Mouse (Mus musculus): ENCODE measurements around the gene Arhgef19.

Gene Arhgef19

DNA sequence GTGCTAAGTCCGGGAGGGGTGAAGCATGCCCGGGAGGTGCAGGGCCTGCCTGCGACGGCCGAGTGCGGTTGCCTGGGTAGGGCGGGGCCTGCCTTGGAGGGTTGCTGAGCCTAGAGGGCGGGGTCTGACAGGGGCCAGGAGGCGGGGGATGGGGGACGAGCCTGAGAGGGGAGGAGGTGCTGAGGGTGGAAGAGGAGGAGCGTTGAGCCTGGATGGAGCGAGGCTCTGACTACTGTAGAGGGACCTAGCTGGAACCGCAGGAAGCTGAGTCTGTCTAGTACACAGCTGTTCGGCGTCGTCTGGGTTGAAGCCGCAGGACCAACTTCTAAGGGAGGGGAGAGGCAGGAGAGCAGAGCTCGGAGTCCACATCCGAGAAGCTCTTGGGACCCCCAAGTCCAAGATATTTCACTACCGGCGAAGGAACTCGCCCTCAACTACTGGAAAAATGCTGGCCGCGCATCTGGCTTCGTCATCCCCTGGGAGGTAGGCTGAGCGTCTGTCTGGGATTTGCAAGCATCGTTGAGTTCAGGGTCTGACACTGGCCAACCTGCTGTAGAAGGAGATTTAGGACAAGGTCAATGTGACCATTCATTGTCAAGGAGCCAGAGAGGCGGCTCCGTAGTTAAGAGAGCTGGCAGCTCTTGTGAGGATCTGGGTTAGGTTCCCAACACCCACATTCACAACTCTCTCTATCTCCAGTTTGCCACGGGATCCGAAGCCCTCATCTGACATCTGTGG is at the start of gene Arhgef19:
TSS of gene Arhgef19 (plus strand) at position 112 of the 738 bp plus-strand sequence.
- peak; percentile 78 to 81 for DNase-seq (ENCODE audit: low spot score in 2 of 2)

DNA sequence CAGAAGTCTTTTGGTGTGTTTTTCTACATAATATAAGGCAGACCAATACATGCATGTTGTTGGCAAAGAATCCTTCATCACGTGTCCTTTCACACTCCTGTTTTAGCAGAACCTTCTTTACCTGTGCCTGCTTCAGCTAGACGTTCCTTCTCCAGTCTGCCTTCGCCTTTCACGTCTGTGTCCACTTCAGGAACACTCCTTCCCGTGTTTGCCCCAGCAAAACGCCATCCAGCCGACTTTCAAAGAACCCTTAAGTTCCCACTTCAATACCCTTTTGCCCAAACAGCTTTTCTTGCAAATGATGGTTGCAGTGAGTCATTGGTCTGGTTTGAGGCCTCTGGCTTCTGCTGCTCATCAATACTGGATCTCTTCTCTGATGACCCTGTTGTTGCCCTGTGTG is 48.0 kb upstream of the Arhgef19 start:
- DNase-seq (ENCODE audit: low spot score in 2 of 2) = no peak

DNA sequence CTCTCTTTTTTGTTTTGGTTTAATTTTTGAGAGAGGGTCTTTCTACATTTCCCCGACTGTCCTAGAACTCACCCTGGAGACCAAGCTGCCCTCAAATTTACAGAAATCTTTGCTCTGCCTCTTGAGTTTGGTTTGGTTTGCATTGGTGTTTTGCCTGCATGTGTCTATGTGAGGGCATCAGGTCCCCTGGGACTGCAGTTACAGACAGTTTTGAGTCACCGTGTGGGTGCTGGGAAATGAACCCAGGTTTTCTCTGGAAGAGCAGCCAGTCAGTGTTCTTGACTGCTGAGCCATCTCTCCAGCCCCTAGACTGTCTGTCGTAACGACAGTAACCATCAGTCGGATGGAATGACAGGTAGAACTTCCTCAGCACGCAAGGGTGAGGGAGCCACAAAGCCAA is 44.7 kb upstream of the Arhgef19 start:
- no peak for DNase-seq (ENCODE audit: low spot score in 2 of 2)

DNA sequence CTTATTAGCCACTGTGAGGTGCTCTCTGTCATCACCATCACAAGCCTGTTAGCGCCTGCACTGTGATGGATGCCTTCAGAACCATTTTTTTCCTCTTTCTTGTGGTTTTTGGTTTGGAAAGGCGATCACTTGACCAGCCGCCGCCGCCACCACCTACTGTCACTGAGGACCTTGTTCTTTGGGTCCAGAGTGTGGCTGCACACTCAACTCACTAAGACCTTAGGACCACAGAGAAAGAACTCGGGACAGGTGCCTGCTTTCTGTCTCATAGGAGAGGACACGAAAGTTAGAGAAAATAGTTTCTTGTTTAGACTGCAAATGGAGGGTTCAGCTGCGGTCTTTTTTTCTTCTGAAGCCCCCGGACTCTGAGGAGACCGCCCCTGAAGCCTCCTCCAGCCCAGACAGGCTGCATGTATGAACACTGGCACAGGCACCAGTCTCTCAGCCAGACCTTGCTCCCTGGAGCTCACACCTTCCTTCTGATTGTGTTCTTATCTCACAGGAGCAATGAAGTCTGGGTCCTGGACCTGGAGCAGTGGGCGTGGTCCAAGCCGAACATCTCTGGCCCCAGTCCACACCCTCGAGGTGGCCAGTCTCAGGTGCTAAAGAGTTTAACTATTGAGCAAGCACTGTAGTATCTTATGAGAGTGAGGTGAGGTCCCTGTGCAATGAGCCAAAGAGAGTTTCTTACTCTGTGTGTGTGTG is 42.2 kb upstream of the Arhgef19 start:
- DNase-seq (ENCODE audit: low spot score in 2 of 2) = no peak

DNA sequence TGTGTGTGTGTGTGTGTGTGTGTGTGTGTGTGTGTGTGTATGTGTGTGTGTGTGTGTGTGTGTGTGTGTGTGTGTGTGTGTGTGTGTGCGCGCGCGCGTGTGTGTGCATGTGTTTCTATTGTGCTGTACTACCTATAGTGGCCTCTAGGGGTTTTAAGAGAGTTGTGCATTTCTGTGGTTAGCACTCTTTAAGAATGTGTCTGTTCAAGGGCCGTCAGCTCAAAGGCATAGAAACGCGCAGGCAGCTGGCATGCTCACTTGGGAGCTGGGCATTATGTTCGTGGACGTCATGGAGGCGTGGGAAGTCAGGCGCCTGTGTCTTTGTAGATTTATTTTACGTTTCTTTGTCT is 41.6 kb upstream of the Arhgef19 start:
- DNase-seq (ENCODE audit: low spot score in 2 of 2) = no peak

DNA sequence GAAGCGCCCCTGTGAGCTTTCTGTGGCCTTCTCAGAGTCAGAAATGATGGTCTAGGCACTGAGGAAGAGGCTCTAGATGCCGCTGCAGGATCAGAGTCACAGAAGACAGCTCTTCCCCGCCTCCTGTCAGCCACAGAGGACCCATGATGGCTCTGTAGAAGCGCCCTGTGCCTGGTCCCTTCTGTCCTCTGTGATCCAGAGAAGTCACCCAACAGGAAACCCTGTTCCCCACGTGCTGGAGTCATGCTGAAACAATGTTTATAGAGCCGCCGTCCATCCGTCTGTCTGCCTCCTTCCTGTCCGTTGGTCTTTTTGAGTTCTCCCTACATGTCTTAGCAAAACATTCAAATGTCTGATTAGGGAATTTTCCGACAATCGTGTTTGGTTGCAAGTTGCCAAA is 38.4 kb upstream of the Arhgef19 start:
- DNase-seq (ENCODE audit: low spot score in 2 of 2) = no peak

DNA sequence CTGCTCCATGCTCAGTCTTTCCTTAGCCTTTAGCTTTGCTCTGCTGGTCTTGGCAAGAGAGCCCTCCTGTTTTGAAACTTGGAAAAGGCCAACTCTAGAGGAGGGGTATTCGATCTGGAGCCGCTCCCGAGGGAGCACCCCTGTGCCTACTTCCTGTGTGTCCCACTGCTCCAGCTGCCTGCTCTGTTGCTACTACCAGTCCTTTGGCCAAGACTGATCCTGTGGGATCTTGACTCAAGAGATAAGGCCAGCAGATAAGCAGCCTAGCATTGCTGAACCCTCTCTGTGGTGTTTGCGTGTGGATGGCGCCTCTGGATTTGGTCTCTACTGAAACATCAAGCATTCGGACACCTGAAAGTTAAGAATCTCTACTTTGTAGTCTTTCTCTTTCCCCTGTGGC is 37.1 kb upstream of the Arhgef19 start:
- DNase-seq (ENCODE audit: low spot score in 2 of 2) = no peak

DNA sequence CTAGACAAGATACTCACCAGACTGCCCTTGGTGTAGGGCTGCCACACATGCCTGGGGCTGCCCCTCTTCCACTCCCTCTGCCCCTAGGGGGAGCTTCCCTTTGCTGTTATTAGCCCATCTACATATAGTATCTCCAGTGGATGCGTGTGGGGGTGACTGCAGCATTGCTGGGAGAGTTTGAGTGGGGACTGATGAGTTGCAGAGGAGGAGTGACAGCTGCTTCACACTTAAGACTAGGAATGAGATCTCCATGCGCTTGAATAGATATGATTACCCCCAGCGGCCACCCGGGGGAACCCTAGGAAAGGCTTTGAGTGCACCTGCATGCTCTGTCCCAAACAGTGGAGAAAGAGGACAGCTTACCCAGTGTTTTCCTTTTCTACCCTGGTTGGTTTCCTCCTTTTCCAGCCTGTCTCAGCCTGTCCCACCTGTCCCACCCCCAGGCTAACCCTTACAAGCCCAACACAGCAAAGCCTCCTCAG is 34.7 kb upstream of the Arhgef19 start:
- no peak for DNase-seq (ENCODE audit: low spot score in 2 of 2)

DNA sequence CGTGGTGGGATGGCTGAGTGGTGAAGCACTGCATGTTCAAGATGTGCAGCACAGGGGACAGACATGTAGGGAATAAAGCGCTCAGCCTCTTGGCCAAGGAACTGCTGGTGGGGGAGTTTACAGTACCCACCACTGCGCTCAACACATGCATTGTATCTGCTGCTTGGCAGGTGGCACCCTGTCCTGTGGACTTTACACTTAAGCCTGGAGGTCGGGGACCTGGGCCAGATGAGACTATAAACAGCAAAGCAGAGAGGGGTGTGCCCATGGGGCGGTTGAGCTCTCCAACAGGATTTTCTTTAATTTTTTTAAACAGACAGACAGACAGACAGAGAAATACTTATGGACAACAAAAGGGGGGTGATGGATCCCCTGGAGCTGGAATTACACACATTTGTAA is 32.2 kb upstream of the Arhgef19 start:
- no peak for DNase-seq (ENCODE audit: low spot score in 2 of 2)

DNA sequence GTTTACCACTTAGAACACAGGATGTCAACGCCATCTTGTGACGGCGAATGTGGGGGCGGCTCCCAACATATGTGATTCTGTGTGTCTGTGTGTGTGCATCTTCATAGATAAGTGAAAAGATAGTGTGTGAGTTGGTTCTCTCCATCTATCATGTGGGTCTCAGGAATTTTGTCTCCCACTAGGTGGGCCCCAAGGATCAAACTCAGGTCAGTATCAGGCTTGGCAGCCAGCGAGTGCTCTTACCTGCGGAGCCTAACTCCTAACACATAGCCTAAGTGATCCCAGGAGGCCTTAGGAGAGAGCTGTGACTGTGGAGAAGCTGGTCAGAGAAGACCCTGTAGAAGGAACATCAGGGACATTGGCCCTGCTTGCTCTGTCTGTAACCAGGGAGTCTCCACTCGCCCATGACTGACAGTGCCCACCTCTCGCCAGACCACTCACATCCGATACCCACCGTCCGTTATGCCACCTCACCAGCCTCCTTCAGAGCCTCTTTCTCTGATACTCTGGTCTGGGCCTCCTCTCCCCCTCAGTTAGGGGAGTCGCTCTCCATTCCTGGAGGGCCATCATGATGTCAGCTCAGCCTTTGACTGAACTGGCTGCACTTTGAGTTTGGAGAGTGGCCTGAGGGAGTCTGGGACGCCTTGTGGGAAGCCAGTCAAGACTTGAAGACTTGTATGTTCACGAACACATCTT is 28.6 kb upstream of the Arhgef19 start:
- peak in 1 of 2 experiments; percentile 19 for DNase-seq (ENCODE audit: low spot score in 2 of 2)

DNA sequence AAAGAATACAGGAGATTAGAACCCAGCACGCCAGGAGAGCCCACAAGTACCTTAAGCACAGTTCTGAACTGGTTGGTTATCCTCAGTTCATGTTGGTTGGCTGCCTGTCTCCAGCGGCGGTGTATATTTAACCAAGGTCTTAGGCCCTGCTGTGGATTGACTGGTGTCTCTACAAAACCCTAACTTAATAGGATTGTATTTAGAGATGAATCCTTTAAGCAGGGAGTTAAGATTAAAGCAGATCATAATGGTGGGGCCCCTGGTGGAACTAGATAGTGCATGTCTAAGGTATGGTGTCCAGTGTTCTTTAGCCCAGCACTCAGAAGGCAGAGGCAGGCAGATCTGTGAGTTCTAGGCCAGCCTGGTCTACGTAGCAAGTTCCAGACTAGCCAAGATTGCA is 27.7 kb upstream of the Arhgef19 start:
- no peak for DNase-seq (ENCODE audit: low spot score in 2 of 2)

DNA sequence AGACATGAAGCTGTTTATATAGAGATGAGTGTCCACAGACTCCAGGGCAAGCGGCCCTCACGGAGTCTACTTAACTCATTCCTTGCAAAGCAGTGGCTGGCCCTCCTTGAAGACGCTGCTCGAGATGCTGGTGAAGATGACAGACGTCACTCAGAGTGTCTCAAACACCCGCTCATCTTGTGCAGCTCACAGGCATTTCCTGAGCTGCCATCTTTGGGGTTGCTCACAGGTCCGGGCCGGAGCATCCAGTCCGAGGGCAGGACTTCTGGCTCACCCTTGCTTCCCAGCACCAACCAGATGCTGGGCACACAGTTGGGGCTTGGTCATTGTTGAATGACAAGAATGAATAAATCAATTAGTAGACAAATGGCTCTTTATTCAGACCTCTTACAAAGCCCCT is 26.4 kb upstream of the Arhgef19 start:
- no peak for DNase-seq (ENCODE audit: low spot score in 2 of 2)

DNA sequence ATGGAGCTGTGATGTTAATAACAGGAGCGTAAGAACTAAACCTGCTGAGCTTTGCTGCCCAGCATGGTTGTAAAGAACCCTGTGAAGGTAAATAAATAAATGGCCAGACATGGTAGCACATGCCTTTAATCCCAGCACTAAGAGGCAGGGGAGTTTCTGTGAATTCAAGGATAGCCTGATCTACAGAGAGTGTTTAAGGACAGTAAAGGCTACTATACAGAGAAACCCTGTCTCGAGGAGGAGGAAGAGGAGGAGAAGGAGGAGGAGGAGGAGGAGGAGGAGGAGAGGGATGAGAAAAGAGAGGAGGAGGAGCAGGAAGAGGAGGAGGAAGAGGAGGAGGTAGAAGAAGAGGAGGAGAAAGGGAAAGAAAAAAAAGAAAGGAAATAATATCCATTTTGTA is 26.0 kb upstream of the Arhgef19 start:
- DNase-seq (ENCODE audit: low spot score in 2 of 2) = no peak

DNA sequence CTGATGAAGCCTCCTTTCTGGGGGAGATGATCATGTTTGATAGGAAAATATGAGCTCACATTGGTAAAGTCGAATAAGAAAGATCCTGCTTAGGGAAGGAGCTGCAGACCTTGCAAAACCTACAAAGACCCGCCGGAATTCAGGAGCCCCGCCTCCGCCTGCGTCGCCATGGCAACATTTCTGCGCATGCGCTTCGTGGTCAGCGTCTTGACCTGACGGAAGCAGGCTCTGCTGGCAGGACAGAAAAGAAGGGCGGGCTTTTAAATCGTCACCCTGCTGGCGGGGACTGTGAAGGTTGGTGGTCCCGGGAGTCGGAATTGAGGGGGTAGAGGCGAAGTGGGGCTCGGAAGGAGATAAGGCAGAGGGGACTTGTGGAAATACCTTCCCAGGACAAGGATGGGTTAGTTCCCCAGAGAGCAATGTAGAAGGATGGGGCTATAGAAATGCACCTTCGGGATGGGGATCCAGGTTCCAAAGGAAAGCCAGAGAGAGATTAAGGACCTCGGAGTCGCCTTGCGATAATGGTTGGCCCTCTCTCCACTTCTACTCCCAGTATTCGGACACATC is 25.4 kb upstream of the Arhgef19 start, which contains the start of gene Rsg1:
TSS of gene Rsg1 (plus strand) at position 187 of the 567 bp plus-strand sequence.
- peak; percentile 92 to 93 for DNase-seq (ENCODE audit: low spot score in 2 of 2)

DNA sequence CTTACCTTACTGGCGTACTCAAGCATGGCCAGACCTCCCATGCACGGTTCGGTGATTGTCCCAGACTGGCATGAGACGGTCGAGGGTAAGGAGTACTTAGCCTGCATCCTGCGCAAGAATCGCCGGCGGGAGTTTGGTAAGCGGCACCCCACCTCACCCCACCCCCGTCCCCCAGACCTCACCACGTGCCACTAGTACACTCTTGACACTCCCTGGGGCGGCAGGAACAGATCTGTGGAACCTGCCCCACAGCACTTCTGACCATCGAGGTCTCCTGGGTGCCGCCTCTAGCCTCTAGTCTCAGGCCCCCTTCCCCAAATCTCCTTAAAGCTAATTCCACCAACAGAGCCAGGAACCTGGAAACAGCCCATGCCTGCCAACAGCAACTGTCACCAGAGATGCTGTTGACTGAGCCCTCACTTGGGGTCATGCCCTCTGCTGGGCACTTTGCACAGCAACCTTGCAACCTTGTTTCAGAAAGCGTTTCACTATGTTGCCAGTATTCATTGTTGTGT is 24.9 kb upstream of the Arhgef19 start:
- DNase-seq (ENCODE audit: low spot score in 2 of 2) = peak; percentile 56 to 63

DNA sequence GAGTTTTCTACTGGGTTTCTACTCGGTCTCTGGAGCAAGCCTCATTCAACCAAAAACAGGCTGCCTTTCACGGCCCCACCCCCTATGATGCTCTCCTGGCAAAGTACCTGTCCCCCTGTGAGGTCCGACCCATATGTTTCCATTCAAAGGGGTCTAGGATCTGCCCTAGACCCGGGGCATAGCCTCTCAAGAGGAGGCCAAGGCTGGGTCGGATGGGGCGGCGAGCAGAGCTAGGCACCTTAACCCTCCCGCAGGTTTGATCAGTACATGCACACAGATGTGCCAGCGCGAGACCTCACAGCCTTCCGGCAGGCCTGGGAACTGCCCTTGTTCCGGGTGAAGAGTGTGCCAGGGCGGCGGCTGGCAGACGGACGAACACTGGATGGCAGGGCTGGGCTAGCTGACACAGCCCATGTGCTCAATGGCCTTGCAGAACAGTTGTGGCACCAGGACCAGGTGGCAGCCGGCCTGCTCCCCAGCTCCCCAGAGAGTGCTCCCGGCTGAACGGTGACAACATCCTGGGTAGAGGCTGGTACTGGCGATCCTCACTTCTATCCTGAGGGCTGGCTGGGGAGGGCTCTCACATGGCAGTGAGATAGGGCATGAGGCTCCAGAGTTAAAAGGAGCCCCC is 19.6 kb upstream of the Arhgef19 start:
- no peak for DNase-seq (ENCODE audit: low spot score in 2 of 2)

DNA sequence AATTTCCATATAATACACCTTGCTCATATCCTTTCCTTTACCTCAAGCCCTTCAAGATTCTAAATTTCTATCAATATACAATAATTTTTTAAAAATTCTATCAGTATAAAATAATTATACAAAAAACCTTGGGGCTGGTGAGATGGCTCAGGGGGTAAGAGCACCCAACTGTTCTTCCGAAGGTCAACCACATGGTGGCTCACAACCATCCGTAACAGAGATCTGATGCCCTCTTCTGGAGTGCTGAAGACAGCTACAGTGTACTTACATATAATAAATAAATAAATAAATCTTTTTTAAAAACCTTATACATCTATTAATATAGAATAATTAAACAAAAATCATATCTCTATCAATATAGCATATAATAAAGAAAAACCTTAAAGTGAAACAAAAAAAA is 17.5 kb upstream of the Arhgef19 start:
- no peak for DNase-seq (ENCODE audit: low spot score in 2 of 2)

DNA sequence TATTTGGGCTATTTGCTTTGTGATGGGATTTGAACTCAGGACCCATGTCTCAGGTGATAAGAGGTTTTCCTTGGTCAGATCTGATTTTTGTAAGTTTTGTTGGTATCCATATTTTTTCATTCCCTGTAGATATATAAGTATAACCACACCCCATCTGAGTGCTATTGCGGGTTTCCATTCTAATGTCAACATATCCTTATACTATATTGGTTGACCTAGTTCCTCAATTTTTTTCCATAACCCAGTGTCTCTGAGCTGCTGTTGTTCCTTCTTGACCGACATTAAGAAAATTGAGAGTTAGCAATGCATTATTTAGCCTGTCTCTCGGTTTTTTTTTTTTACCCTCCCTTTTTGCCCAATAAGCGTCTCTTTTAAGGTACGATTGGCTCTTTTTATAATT is 16.5 kb upstream of the Arhgef19 start:
- DNase-seq (ENCODE audit: low spot score in 2 of 2) = no peak

DNA sequence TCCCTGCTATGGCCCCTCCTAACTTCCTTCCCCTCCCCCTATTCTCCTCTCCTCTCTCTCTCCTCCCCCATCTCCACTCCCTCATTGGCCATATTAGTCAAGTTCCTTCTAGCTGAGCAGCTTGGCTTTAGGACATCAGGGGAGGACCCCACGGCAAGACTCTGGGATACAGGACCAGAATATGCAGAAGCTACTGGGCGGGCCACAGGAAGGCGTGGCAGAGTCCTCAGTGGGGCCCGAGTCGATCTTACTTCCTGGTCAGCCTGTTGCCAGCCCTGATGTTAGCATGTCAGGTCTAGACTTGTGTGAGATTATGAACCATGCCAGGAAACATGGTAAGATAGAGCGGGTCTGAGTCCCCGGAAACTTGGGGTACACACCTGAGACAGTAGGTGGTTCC is 10.6 kb upstream of the Arhgef19 start:
- DNase-seq (ENCODE audit: low spot score in 2 of 2) = no peak

DNA sequence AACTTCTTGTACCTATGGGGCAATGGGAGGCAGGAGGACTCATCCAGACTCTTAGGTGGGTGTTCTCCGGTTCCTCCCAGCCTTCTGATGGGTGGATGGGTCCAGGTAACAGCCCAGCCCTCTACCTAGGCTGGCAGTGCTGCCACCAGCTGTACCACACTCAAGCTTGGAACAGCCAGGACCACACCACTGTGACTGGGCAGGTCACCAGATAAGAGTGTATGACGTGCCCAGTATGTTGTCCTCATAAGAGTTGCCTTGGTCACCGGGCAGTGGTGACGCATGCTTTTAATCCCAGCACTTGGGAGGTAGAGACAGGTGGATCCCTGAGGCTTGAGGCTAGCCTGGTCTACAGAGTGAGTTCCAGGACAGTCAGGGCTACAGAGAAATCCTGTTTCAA is 6.1 kb upstream of the Arhgef19 start:
- no peak for DNase-seq (ENCODE audit: low spot score in 2 of 2)

DNA sequence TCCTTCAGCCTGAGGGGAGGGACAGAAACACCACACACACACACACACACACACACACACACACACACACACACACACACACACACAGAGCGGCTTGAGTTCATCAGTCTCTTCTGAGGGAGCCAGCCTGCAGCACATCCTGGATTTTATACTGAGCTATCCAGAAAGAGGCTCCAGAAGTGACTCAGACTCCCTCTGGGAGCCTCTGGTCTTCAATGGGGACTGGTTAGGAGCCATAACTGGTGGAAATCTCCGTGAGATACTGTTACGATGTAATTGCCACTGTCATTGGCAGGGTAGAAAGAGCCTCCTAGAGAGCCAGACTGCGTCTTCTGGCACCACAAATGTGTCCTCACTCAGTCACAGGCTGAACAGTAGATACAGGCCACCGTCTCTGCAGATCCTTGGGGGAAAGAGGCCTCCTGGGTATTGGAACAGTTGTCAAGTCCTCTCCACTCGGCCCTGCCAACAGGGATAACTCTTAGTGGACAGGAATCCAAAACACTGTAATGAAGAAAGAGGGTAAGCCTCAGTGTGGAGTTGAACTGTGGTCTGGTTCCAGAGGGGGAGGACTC is 3.7 kb upstream of the Arhgef19 start:
- no peak for DNase-seq (ENCODE audit: low spot score in 2 of 2)

Data from spleen, postnatal 36 days (tissue).